Mouse (Mus musculus) limb, embryonic 15.5 days (tissue): ENCODE data around the gene Pcmt1. TPM values are rescaled to one million over a fixed set of nuclear protein-coding genes. Genes with fewer than 3 reads are reported as not detected.
A peak's percentile ranks its signal among the peaks of the same experiment; 100 is the strongest.

Source experiments
- ATAC-seq: fragments of 200-750 bp; cut with Nextera tagmentation; 2 replicates; pipeline ENCODE4 v1.8.0; 2017; ENCODE audit warnings: low read depth, moderate TSS enrichment; ENCODE audit not compliant: insufficient number of reproducible peaks, low FRiP score, low TSS enrichment
- H3K27ac ChIP-seq: fragments of 300-500 bp; sonication (generic); 2 replicates; pipeline ENCODE4 v1.5.1; 2015; ENCODE audit warnings: moderate library complexity, mild to moderate bottlenecking, inconsistent platforms
- H3K27me3 ChIP-seq: fragments of 300-500 bp; sonication (generic); 2 replicates; pipeline ENCODE4 v1.6.1; 2015; ENCODE audit warnings: inconsistent platforms
- H3K36me3 ChIP-seq: fragments of 300-500 bp; sonication (generic); 2 replicates; pipeline ENCODE4 v1.6.1; 2015; ENCODE audit warnings: inconsistent platforms
- H3K4me1 ChIP-seq: fragments of 300-500 bp; sonication (generic); 2 replicates; pipeline ENCODE4 v1.6.1; 2015; ENCODE audit warnings: inconsistent platforms
- H3K4me2 ChIP-seq: fragments of 300-500 bp; sonication (generic); 2 replicates; pipeline ENCODE4 v1.6.1; 2015; ENCODE audit warnings: mild to moderate bottlenecking, inconsistent platforms
- H3K4me3 ChIP-seq: fragments of 300-500 bp; sonication (generic); 2 replicates; pipeline ENCODE4 v1.5.1; 2015; ENCODE audit warnings: mild to moderate bottlenecking, inconsistent platforms
- H3K9ac ChIP-seq: fragments of 300-500 bp; sonication (generic); 2 replicates; pipeline ENCODE4 v1.6.1; 2015; ENCODE audit warnings: inconsistent platforms
- H3K9me3 ChIP-seq: fragments of 300-500 bp; sonication (generic); 2 replicates; pipeline ENCODE4 v1.6.1; 2016; ENCODE audit warnings: inconsistent platforms
- WGBS: fragments of 180-500 bp; shearing (Covaris S2); methylation state at CpG from one replicate; pipeline ENCODE4 v1.1.7; 2015; 5-methylcytosine and 5-hydroxymethylcytosine counted together
- polyA plus RNA-seq: library from polyadenylated mRNA; unstranded; fragments of >200 nt; fragmentation: Nextera tagmentation; extraction: Ambion mirVana; gene quantifications from 2 replicates; pipeline ENCODE4 v1.2.1, GENCODE M21; 2015

Gene Pcmt1
- polyA plus RNA-seq, 1 experiment from 2014 or later: 126 TPM

- Histone ChIP-seq H3K27me3 (peaks cover 8% of the 10 kb centered on the region; the same call in 1 of the 2 replicates), H3K4me2 (no peak overlapping the region), H3K9me3 (no peaks in the 10 kb centered on the region), H3K27ac (no peak overlapping the region), H3K9ac (no peak overlapping the region), H3K4me3 (no peak overlapping the region), H3K4me1 (no peaks in the 10 kb centered on the region), H3K36me3 (no peaks in the 10 kb centered on the region)
- 38% methylated on average over 11 of the region's 11 CpGs for WGBS
- peak; percentile 44; the same call in 1 of the 2 replicates for ATAC-seq
Observed at GRCm38 (mm10) chr10:7582157-7582890, 98.6 kb downstream of the Pcmt1 start.

GRCm38 (mm10) chr10:7581401-7581800 lies 99.5 kb downstream of the Pcmt1 start:
- 95% methylated on average over 2 of the region's 2 CpGs for WGBS
- ATAC-seq: no peak
- Histone ChIP-seq H3K36me3 (no peaks in the 10 kb centered on the region), H3K9me3 (no peaks in the 10 kb centered on the region), H3K4me1 (no peaks in the 10 kb centered on the region), H3K4me3 (no peak overlapping the region), H3K9ac (no peak overlapping the region), H3K27me3 (peaks cover 8% of the 10 kb centered on the region; the same call in 1 of the 2 replicates), H3K4me2 (no peak overlapping the region), H3K27ac (no peak overlapping the region)

Other genes with a start within 250 kb of the Pcmt1 start
- gene Ulbp1, start 207.5 kb downstream of the Pcmt1 start, polyA plus RNA-seq: 2.1 and 2.6 TPM in 2 replicates
- 0.88 and 1.5 TPM in 2 replicates for gene Lrp11, start 91.3 kb downstream of the Pcmt1 start, polyA plus RNA-seq
- 39.3 and 41.4 TPM in 2 replicates for gene Nup43, start 13.6 kb downstream of the Pcmt1 start, polyA plus RNA-seq
- gene Lats1, start 78 bp upstream of the Pcmt1 start, polyA plus RNA-seq: 6.4 and 8.2 TPM in 2 replicates
- gene Katna1, start 44.9 kb upstream of the Pcmt1 start, polyA plus RNA-seq: 54.1 and 58.2 TPM in 2 replicates
- 92.0 and 99.6 TPM in 2 replicates for gene Ginm1, start 111.7 kb upstream of the Pcmt1 start, polyA plus RNA-seq
- gene Ppil4, start 111.8 kb upstream of the Pcmt1 start, polyA plus RNA-seq: 38.1 and 38.9 TPM in 2 replicates
- gene Zc3h12d, start 151.3 kb upstream of the Pcmt1 start, polyA plus RNA-seq: 0.12 and 0.37 TPM in 2 replicates